Mouse (Mus musculus): ENCODE measurements at regions not wholly inside any gene's neighbourhood (a gene's known extent, or its start where the extent isn't known, plus 50 kb on each side); places are given as distances from the start of the nearest gene placed in this dataset.
A peak's percentile ranks its signal among the peaks of the same experiment; 100 is the strongest.
"Not testable (repeated sequence)": the region's sequence is repeated elsewhere in the genome, so short reads cannot be mapped to it uniquely, and the experiment has no call there.

DNA sequence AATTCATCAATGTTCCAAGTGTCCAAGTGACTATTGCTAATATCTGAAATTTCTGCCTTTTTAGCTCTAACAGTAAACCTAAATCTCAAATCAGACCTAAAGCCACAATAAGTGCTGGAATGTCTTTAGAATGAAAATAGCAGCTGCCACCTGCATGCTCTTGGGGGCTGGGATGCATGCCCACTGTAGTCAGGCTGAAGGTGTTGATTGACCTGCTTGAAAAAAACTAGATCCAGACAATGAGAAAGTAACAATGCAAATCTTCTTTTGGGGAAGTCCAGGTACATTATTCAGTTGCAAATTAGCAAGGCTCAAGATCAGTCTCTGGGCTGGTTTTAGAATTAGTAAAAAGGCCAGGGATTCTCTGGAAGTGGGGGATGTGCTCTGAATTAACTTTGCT is 1759.9 kb upstream of the Slc39a10 start:
- not testable (repeated sequence) for DNase-seq (ENCODE audit: low spot score in 2 of 2); H3K4me3 ChIP-seq; H3K27ac ChIP-seq

DNA sequence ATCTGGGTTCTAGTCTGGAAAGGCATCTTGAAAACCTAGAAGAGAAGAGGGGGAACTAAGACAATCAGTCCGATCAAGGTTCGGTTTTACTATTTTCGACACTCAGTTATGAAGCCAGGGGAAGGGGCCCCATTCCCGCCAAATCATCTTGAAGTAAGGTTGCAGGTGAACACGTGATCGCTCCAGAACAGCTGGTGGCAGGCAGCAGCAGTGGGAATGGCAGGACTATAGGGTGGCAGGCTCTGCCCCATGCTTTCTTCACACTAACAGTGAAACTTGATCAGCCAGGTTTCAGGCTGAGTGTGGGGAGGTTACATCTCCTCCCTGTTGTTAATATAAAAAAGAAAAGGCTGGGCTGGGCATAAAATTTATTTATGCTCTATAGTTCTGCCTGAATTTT is 1758.7 kb upstream of the Slc39a10 start:
- Histone ChIP-seq H3K27ac (no peak overlapping the region), H3K4me3 (no peak overlapping the region)
- DNase-seq (ENCODE audit: low spot score in 2 of 2): no peak
- TF ChIP-seq CTCF (conservative IDR thresholded peaks at IDR 0.05): no peak

DNA sequence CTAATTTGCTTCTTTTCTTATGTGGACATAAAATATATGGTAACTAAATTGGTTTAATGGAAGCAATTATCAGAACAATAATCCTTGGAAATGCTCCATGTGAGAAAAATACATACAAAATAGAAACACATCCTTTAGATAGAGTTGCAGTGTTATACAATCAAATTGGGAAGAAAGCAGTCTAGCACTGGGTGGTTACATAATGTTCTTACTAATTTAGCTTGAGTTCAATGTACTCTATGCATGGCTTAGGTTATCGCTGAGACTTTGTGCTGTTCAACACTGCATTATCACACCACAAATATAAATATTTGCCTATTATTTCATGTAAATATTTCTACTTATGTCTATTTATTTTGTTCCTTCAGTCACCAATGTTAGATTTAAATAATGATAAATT is 1724.5 kb upstream of the Slc39a10 start:
- no peak for DNase-seq (ENCODE audit: low spot score in 2 of 2)
- H3K27ac ChIP-seq: no peak overlapping the region
- TF ChIP-seq CTCF (conservative IDR thresholded peaks at IDR 0.05): no peak
- no peak overlapping the region for H3K4me3 ChIP-seq

GRCm38 (mm10) chr1:48609026-48609425 is 1716.4 kb upstream of the Slc39a10 start:
- peak; percentile 3 to 9 for DNase-seq (ENCODE audit: low spot score in 2 of 2)
- no peak for TF ChIP-seq CTCF (conservative IDR thresholded peaks at IDR 0.05)
- H3K27ac ChIP-seq: 0 out of 2 replicates have a peak overlapping the region, but pooled peaks have one; percentile 32

More at GRCm38 (mm10) chr1:48609026-48609425, 1716.4 kb upstream of the Slc39a10 start:
- no peak overlapping the region for H3K4me3 ChIP-seq

All from layer of hippocampus, adult 2 months (tissue).